Mouse (Mus musculus): ENCODE results near the gene Hist1h2bc. TPM values are rescaled to one million over a fixed set of nuclear protein-coding genes. Genes with fewer than 3 reads are reported as not detected.
"Not testable (repeated sequence)": the region's sequence is repeated elsewhere in the genome, so short reads cannot be mapped to it uniquely, and the experiment has no call there.

Hist1h2bc gene
- polyA plus RNA-seq, 1 experiment from 2014 or later: 78.2 TPM

GRCm38 (mm10) chr13:23717176-23717575 lies 33.2 kb downstream of the Hist1h2bc start:
- no peaks in the 10 kb centered on the region for H3K4me1 ChIP-seq (ENCODE audit: control insufficient read depth, insufficient read depth, low read length)
- no peaks in the 10 kb centered on the region for H3K36me3 ChIP-seq (ENCODE audit: control insufficient read depth, insufficient read depth, low read length)
- DNase-seq (ENCODE audit: low spot score) (no peak), ATAC-seq (ENCODE audit: low read depth) (no peak)
- H3K4me2 ChIP-seq (ENCODE audit: low read depth, low read length): no peak overlapping the region
- no peak overlapping the region for H3K9ac ChIP-seq (ENCODE audit: low read depth, low read length)
- WGBS: 57% methylated on average over 11 of the region's 11 CpGs
- H3K4me3 ChIP-seq (ENCODE audit: low read depth, low read length): no peak overlapping the region
- no peak overlapping the region for H3K27ac ChIP-seq (replicated peaks; ENCODE audit: low read depth, low read length)
- no peaks in the 10 kb centered on the region for H3K27me3 ChIP-seq (replicated peaks; ENCODE audit: control insufficient read depth, insufficient read depth, low read length)
- H3K9me3 ChIP-seq (ENCODE audit: control insufficient read depth, low read length): no peaks in the 10 kb centered on the region

- H3K4me2 ChIP-seq (ENCODE audit: low read depth, low read length); H3K36me3 ChIP-seq (ENCODE audit: control insufficient read depth, insufficient read depth, low read length); H3K4me3 ChIP-seq (ENCODE audit: low read depth, low read length); ATAC-seq (ENCODE audit: low read depth); H3K9ac ChIP-seq (ENCODE audit: low read depth, low read length); H3K27me3 ChIP-seq (replicated peaks; ENCODE audit: control insufficient read depth, insufficient read depth, low read length); H3K4me1 ChIP-seq (ENCODE audit: control insufficient read depth, insufficient read depth, low read length); H3K9me3 ChIP-seq (ENCODE audit: control insufficient read depth, low read length); DNase-seq (ENCODE audit: low spot score); H3K27ac ChIP-seq (replicated peaks; ENCODE audit: low read depth, low read length): not testable (repeated sequence)
- WGBS: 12% methylated on average over 2 of the region's 2 CpGs
Observed at GRCm38 (mm10) chr13:23717593-23718245, 33.7 kb downstream of the Hist1h2bc start.

GRCm38 (mm10) chr13:23724239-23724638 lies 40.2 kb downstream of the Hist1h2bc start:
- 83% methylated on average over 4 of the region's 4 CpGs for WGBS
- H3K4me3 ChIP-seq (ENCODE audit: low read depth, low read length): no peak overlapping the region

GRCm38 (mm10) chr13:23725213-23725612 lies 41.2 kb downstream of the Hist1h2bc start:
- Histone ChIP-seq H3K9me3 (ENCODE audit: control insufficient read depth, low read length) (no peaks in the 10 kb centered on the region), H3K36me3 (ENCODE audit: control insufficient read depth, insufficient read depth, low read length) (no peaks in the 10 kb centered on the region), H3K4me3 (ENCODE audit: low read depth, low read length) (no peak overlapping the region), H3K4me1 (ENCODE audit: control insufficient read depth, insufficient read depth, low read length) (no peaks in the 10 kb centered on the region), H3K4me2 (ENCODE audit: low read depth, low read length) (no peak overlapping the region), H3K27ac (replicated peaks; ENCODE audit: low read depth, low read length) (no peak overlapping the region), H3K9ac (ENCODE audit: low read depth, low read length) (no peak overlapping the region), H3K27me3 (replicated peaks; ENCODE audit: control insufficient read depth, insufficient read depth, low read length) (no peaks in the 10 kb centered on the region)
- DNase-seq (ENCODE audit: low spot score): no peak
- no CpG with 5 or more reads among the region's 1 CpGs for WGBS
- ATAC-seq (ENCODE audit: low read depth): no peak

More at GRCm38 (mm10) chr13:23724239-23724638, 40.2 kb downstream of the Hist1h2bc start:
- DNase-seq (ENCODE audit: low spot score) (no peak), ATAC-seq (ENCODE audit: low read depth) (no peak)
- Histone ChIP-seq H3K4me1 (ENCODE audit: control insufficient read depth, insufficient read depth, low read length) (no peaks in the 10 kb centered on the region), H3K9me3 (ENCODE audit: control insufficient read depth, low read length) (no peaks in the 10 kb centered on the region), H3K27me3 (replicated peaks; ENCODE audit: control insufficient read depth, insufficient read depth, low read length) (no peaks in the 10 kb centered on the region), H3K4me2 (ENCODE audit: low read depth, low read length) (no peak overlapping the region), H3K9ac (ENCODE audit: low read depth, low read length) (no peak overlapping the region), H3K36me3 (ENCODE audit: control insufficient read depth, insufficient read depth, low read length) (no peaks in the 10 kb centered on the region), H3K27ac (replicated peaks; ENCODE audit: low read depth, low read length) (no peak overlapping the region)

- H3K4me2 ChIP-seq (ENCODE audit: low read depth, low read length): no peak overlapping the region
- no peaks in the 10 kb centered on the region for H3K27me3 ChIP-seq (replicated peaks; ENCODE audit: control insufficient read depth, insufficient read depth, low read length)
- no peak for ATAC-seq (ENCODE audit: low read depth)
- H3K4me3 ChIP-seq (ENCODE audit: low read depth, low read length): no peak overlapping the region
- no peak overlapping the region for H3K9ac ChIP-seq (ENCODE audit: low read depth, low read length)
- no peaks in the 10 kb centered on the region for H3K36me3 ChIP-seq (ENCODE audit: control insufficient read depth, insufficient read depth, low read length)
- no peaks in the 10 kb centered on the region for H3K4me1 ChIP-seq (ENCODE audit: control insufficient read depth, insufficient read depth, low read length)
- H3K27ac ChIP-seq (replicated peaks; ENCODE audit: low read depth, low read length): no peak overlapping the region
- 91% methylated on average over 18 of the region's 18 CpGs for WGBS
- DNase-seq (ENCODE audit: low spot score): no peak
- H3K9me3 ChIP-seq (ENCODE audit: control insufficient read depth, low read length): no peaks in the 10 kb centered on the region
Observed at GRCm38 (mm10) chr13:23728472-23729191, 44.6 kb downstream of the Hist1h2bc start.

GRCm38 (mm10) chr13:23729192-23729525 lies 45.2 kb downstream of the Hist1h2bc start:
- Histone ChIP-seq H3K9ac (ENCODE audit: low read depth, low read length) (no peak overlapping the region), H3K4me1 (ENCODE audit: control insufficient read depth, insufficient read depth, low read length) (no peaks in the 10 kb centered on the region), H3K36me3 (ENCODE audit: control insufficient read depth, insufficient read depth, low read length) (no peaks in the 10 kb centered on the region), H3K4me2 (ENCODE audit: low read depth, low read length) (no peak overlapping the region), H3K27me3 (replicated peaks; ENCODE audit: control insufficient read depth, insufficient read depth, low read length) (no peaks in the 10 kb centered on the region), H3K27ac (replicated peaks; ENCODE audit: low read depth, low read length) (no peak overlapping the region), H3K4me3 (ENCODE audit: low read depth, low read length) (no peak overlapping the region), H3K9me3 (ENCODE audit: control insufficient read depth, low read length) (no peaks in the 10 kb centered on the region)
- 89% methylated on average over 9 of the region's 9 CpGs for WGBS
- DNase-seq (ENCODE audit: low spot score) (no peak), ATAC-seq (ENCODE audit: low read depth) (no peak)

DNA sequence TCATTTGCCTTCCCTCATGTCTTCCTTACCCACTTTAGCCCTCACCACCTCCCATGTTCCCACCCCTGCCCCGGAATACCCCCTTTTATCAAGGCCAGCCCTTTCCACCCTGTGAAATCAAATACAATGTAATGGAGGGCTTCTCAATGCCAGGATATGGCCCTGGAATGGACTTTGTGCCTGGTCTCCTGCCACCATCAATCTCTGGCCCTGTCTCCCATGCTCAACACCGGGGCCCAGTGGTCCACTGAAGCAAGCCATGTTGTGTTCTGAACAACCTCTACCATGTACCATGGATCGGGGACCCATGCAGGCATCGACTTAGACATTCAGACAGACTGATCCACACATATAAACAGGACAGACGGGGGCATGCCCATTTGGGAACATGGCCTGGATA lies 45.7 kb downstream of the Hist1h2bc start:
- no peak overlapping the region for H3K27ac ChIP-seq (replicated peaks; ENCODE audit: low read depth, low read length)
- WGBS: 95% methylated on average over 5 of the region's 5 CpGs
- H3K9ac ChIP-seq (ENCODE audit: low read depth, low read length): no peak overlapping the region
- H3K4me1 ChIP-seq (ENCODE audit: control insufficient read depth, insufficient read depth, low read length): no peaks in the 10 kb centered on the region
- ATAC-seq (ENCODE audit: low read depth) (no peak), DNase-seq (ENCODE audit: low spot score) (no peak)
- H3K27me3 ChIP-seq (replicated peaks; ENCODE audit: control insufficient read depth, insufficient read depth, low read length): no peaks in the 10 kb centered on the region
- no peak overlapping the region for H3K4me3 ChIP-seq (ENCODE audit: low read depth, low read length)
- H3K9me3 ChIP-seq (ENCODE audit: control insufficient read depth, low read length): no peaks in the 10 kb centered on the region
- H3K36me3 ChIP-seq (ENCODE audit: control insufficient read depth, insufficient read depth, low read length): no peaks in the 10 kb centered on the region
- H3K4me2 ChIP-seq (ENCODE audit: low read depth, low read length): no peak overlapping the region

GRCm38 (mm10) chr13:23730479-23730878 lies 46.5 kb downstream of the Hist1h2bc start:
- no peaks in the 10 kb centered on the region for H3K36me3 ChIP-seq (ENCODE audit: control insufficient read depth, insufficient read depth, low read length)
- H3K27ac ChIP-seq (replicated peaks; ENCODE audit: low read depth, low read length): no peak overlapping the region
- H3K4me3 ChIP-seq (ENCODE audit: low read depth, low read length): no peak overlapping the region
- H3K27me3 ChIP-seq (replicated peaks; ENCODE audit: control insufficient read depth, insufficient read depth, low read length): no peaks in the 10 kb centered on the region
- H3K4me2 ChIP-seq (ENCODE audit: low read depth, low read length): no peak overlapping the region
- ATAC-seq (ENCODE audit: low read depth) (no peak), DNase-seq (ENCODE audit: low spot score) (peak; percentile 31)
- H3K9me3 ChIP-seq (ENCODE audit: control insufficient read depth, low read length): no peaks in the 10 kb centered on the region
- H3K4me1 ChIP-seq (ENCODE audit: control insufficient read depth, insufficient read depth, low read length): no peaks in the 10 kb centered on the region
- WGBS: 34% methylated on average over 8 of the region's 8 CpGs
- no peak overlapping the region for H3K9ac ChIP-seq (ENCODE audit: low read depth, low read length)

All from embryonic facial prominence, embryonic 14.5 days (tissue).